Comparison of ENCODE assay signal across 24 mouse cellular contexts in the genomic region with DNA sequence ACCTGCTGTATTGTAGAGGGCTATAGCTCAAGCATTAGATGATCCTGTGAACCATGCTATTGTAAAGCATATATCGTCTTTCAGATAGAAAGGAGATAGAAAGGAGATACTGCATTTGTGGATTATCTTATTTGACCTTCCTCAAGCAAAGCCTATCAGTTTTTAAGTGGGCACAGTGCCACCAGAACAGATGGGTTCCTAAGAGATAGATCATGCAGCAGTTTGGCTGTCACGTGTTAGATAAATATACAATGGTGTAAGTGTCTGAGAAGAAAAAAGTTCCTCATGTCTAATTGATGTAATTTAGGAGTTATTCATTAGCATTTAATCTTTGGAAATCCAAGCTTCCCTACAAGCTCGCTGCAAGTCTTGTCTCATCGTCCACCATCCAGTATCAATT.
A peak's percentile ranks its signal among the peaks of the same experiment; 100 is the strongest.
DNase-seq lines count a peak whose midpoint lies in the region; ATAC-seq and TF ChIP-seq lines count a peak whose summit lies in the region.
"Had no signal": no experiment of that assay in that cellular context is flagged by ENCODE, and none has a peak within 500 bp of the region (broad histone marks: within the 10 kb centered on the region; RNA-seq: fewer than 3 reads in every experiment).

No protein-coding gene starts in this region.

- H3K4me2 ChIP-seq in hindbrain, postnatal 0 days (ENCODE audit: low read depth, low read length) = no peak overlapping the region
- H3K4me2 ChIP-seq in hindbrain, embryonic 13.5 days = no peak overlapping the region
- H3K4me2 ChIP-seq: embryonic facial prominence, embryonic 12.5 days; embryonic facial prominence, embryonic 15.5 days; heart, embryonic 13.5 days; hindbrain, embryonic 15.5 days; intestine, embryonic 15.5 days had no signal

- no peak for TF ChIP-seq CTCF in hindbrain, postnatal 0 days (IDR thresholded peaks at IDR 0.05; ENCODE audit: low read depth)
- TF ChIP-seq CTCF in MEL (IDR thresholded peaks at IDR 0.05 in 2 of 3, conservative IDR thresholded peaks at IDR 0.05 in 1 of 3; ENCODE audit: control insufficient read depth in 1 of 3, insufficient read depth in 1 of 3, low read depth in 2 of 3, low read length in 3 of 3, poor library complexity in 1 of 3, severe bottlenecking in 1 of 3) = no peak

- H3K4me3 ChIP-seq in hindbrain, postnatal 0 days (ENCODE audit: low read length) = no peak overlapping the region
- H3K4me3 ChIP-seq in hindbrain, embryonic 13.5 days = no peak overlapping the region
- H3K4me3 ChIP-seq in MEL (ENCODE audit: control insufficient read depth in 1 of 2, insufficient read depth in 1 of 2, low read depth in 2 of 2, low read length in 2 of 2) = no peak overlapping the region
- H3K4me3 ChIP-seq: embryonic facial prominence, embryonic 12.5 days; embryonic facial prominence, embryonic 15.5 days; heart, adult 2 months; heart, embryonic 10.5 days; heart, embryonic 13.5 days; hindbrain, embryonic 15.5 days; intestine, embryonic 15.5 days had no signal

- DNase-seq in cerebellum, adult 18-20 months = peak; percentile 6 to 13
- DNase-seq in cerebellum, postnatal 14 days = peak; percentile 30 to 38
- no peak for DNase-seq in cerebellum, postnatal 36 days
- peak; percentile 16 for DNase-seq in hindbrain, postnatal 0 days (ENCODE audit: low spot score)
- DNase-seq in MEL (ENCODE audit: low read depth, low spot score) = peak; percentile 41
- no peak for DNase-seq in right cerebral cortex, adult 2 months (ENCODE audit: low spot score in 2 of 2)
- DNase-seq: adrenal gland, postnatal 10 days; adrenal gland, postnatal 36 days; gastrocnemius, postnatal 10 days; gastrocnemius, postnatal 36 days; heart, adult 2 months; heart, postnatal 14 days; heart, postnatal 4 days; kidney, adult 11 months; kidney, adult 8-10 months had no signal

- H3K79me2 ChIP-seq in MEL (ENCODE audit: control insufficient read depth, insufficient read depth, low read length, poor library complexity) = no peaks in the 10 kb centered on the region

- TF ChIP-seq EP300 in MEL (IDR thresholded peaks at IDR 0.05; ENCODE audit: low read depth in 1 of 2, low read length in 2 of 2) = peak; percentile 54 to 72; a peak in 3 of 4 replicates

- no peaks in the 10 kb centered on the region for H3K27me3 ChIP-seq in hindbrain, postnatal 0 days (ENCODE audit: insufficient read depth, low read length)
- no peaks in the 10 kb centered on the region for H3K27me3 ChIP-seq in hindbrain, embryonic 13.5 days
- no peaks in the 10 kb centered on the region for H3K27me3 ChIP-seq in MEL (ENCODE audit: control insufficient read depth in 1 of 2, insufficient read depth in 2 of 2, low read length in 2 of 2)
- H3K27me3 ChIP-seq: embryonic facial prominence, embryonic 12.5 days; embryonic facial prominence, embryonic 15.5 days; heart, embryonic 13.5 days; hindbrain, embryonic 15.5 days; intestine, embryonic 15.5 days; Patski had no signal

- no peaks in the 10 kb centered on the region for H3K9me3 ChIP-seq in hindbrain, postnatal 0 days (ENCODE audit: low read length)
- H3K9me3 ChIP-seq in hindbrain, embryonic 13.5 days = no peaks in the 10 kb centered on the region
- no peaks in the 10 kb centered on the region for H3K9me3 ChIP-seq in MEL (replicated peaks; ENCODE audit: insufficient read depth, low read length)
- H3K9me3 ChIP-seq: embryonic facial prominence, embryonic 12.5 days; embryonic facial prominence, embryonic 15.5 days; heart, embryonic 10.5 days; heart, embryonic 13.5 days; hindbrain, embryonic 15.5 days; intestine, embryonic 15.5 days had no signal

- H3K36me3 ChIP-seq in hindbrain, postnatal 0 days (ENCODE audit: insufficient read depth, low read length) = no peaks in the 10 kb centered on the region
- H3K36me3 ChIP-seq in hindbrain, embryonic 13.5 days = no peaks in the 10 kb centered on the region
- H3K36me3 ChIP-seq in MEL (ENCODE audit: control insufficient read depth in 1 of 2, insufficient read depth in 2 of 2, low read length in 2 of 2) = no peaks in the 10 kb centered on the region; a peak in 1 of 4 replicates
- H3K36me3 ChIP-seq: embryonic facial prominence, embryonic 12.5 days; embryonic facial prominence, embryonic 15.5 days; heart, embryonic 10.5 days; heart, embryonic 13.5 days; hindbrain, embryonic 15.5 days; intestine, embryonic 15.5 days had no signal

- H3K27ac ChIP-seq in hindbrain, postnatal 0 days = no peak overlapping the region
- H3K27ac ChIP-seq in hindbrain, embryonic 13.5 days = no peak overlapping the region
- H3K27ac ChIP-seq in MEL (ENCODE audit: control insufficient read depth, low read depth, low read length) = no peak overlapping the region
- H3K27ac ChIP-seq: embryonic facial prominence, embryonic 12.5 days; embryonic facial prominence, embryonic 15.5 days; heart, adult 2 months; heart, embryonic 10.5 days; heart, embryonic 13.5 days; hindbrain, embryonic 15.5 days; intestine, embryonic 15.5 days had no signal

- H3K4me1 ChIP-seq in hindbrain, postnatal 0 days (ENCODE audit: insufficient read depth, low read length) = no peaks in the 10 kb centered on the region
- H3K4me1 ChIP-seq in hindbrain, embryonic 13.5 days (replicated peaks) = no peaks in the 10 kb centered on the region
- H3K4me1 ChIP-seq in MEL (ENCODE audit: control insufficient read depth in 1 of 2, insufficient read depth in 2 of 2, low read length in 2 of 2) = no peaks in the 10 kb centered on the region
- H3K4me1 ChIP-seq: embryonic facial prominence, embryonic 12.5 days; embryonic facial prominence, embryonic 15.5 days; heart, embryonic 10.5 days; heart, embryonic 13.5 days; hindbrain, embryonic 15.5 days; intestine, embryonic 15.5 days had no signal

- no peak overlapping the region for H3K9ac ChIP-seq in hindbrain, postnatal 0 days (replicated peaks; ENCODE audit: low read length)
- H3K9ac ChIP-seq in hindbrain, embryonic 13.5 days = no peak overlapping the region
- H3K9ac ChIP-seq in MEL (ENCODE audit: control insufficient read depth, low read depth, low read length, poor library complexity, severe bottlenecking) = no peak overlapping the region
- H3K9ac ChIP-seq: embryonic facial prominence, embryonic 12.5 days; embryonic facial prominence, embryonic 15.5 days; heart, embryonic 13.5 days; hindbrain, embryonic 15.5 days; intestine, embryonic 15.5 days had no signal

- TF ChIP-seq RAD21 in MEL (IDR thresholded peaks at IDR 0.05; ENCODE audit: low read depth, low read length) = no peak

- no peak for TF ChIP-seq POLR2A in MEL (IDR thresholded peaks at IDR 0.05; ENCODE audit: control insufficient read depth in 1 of 2, insufficient read depth in 1 of 2, low read depth in 1 of 2, low read length in 2 of 2, poor library complexity in 1 of 2)

- 75% methylated on average over 4 of the region's 4 CpGs for WGBS in hindbrain, postnatal 0 days
- WGBS in hindbrain, embryonic 13.5 days = 84% methylated on average over 4 of the region's 4 CpGs

- ATAC-seq in cerebellum, adult (ENCODE audit: insufficient number of reproducible peaks, low FRiP score, low TSS enrichment) = no peak
- no peak for ATAC-seq in hindbrain, postnatal 0 days
- ATAC-seq in hindbrain, embryonic 13.5 days (ENCODE audit: low FRiP score) = no peak
- ATAC-seq: intestine, embryonic 15.5 days; Patski had no signal

TF ChIP-seq in MEL, 35 proteins besides CTCF, POLR2A, EP300 and RAD21:
- TF ChIP-seq ELF1 (IDR thresholded peaks at IDR 0.05; ENCODE audit: low read depth, low read length) = no peak
- TF ChIP-seq MAX (IDR thresholded peaks at IDR 0.05; ENCODE audit: low read length) = peak; percentile 45
- peak; percentile 87 for TF ChIP-seq ETS1 (IDR thresholded peaks at IDR 0.05; ENCODE audit: low read depth, low read length)
- no peak for TF ChIP-seq MAFK (IDR thresholded peaks at IDR 0.05; ENCODE audit: borderline replicate concordance, low read depth, low read length)
- peak; percentile 73 for TF ChIP-seq BHLHE40 (IDR thresholded peaks at IDR 0.05; ENCODE audit: borderline replicate concordance, low read depth, low read length)
- peak; percentile 76 for TF ChIP-seq USF1 (IDR thresholded peaks at IDR 0.05; ENCODE audit: low read depth, low read length)
- TF ChIP-seq GATA1 (IDR thresholded peaks at IDR 0.05; ENCODE audit: low read depth, low read length) = peak; percentile 45; the same call in 1 of the 2 replicates
- 0 out of 2 replicates have a peak, but pooled peaks have one; percentile 29 for TF ChIP-seq RCOR1 (IDR thresholded peaks at IDR 0.05; ENCODE audit: low read depth, low read length)
- TF ChIP-seq TCF12 (IDR thresholded peaks at IDR 0.05; ENCODE audit: low read depth, low read length) = peak; percentile 62

Comparison
In these comparisons a context has a peak if more than half of its experiments do, and no peak if none do; other contexts are left out.
1. DNase-seq: peak in cerebellum, adult 18-20 months (2 of 2), cerebellum, postnatal 14 days (2 of 2), hindbrain, postnatal 0 days (single experiment) and MEL (single experiment); none in cerebellum, postnatal 36 days (0 of 2) and right cerebral cortex, adult 2 months (0 of 2).